Mouse (Mus musculus): Measurements from ENCODE around the gene Ache.
A peak's percentile ranks its signal among the peaks of the same experiment; 100 is the strongest.

Ache gene

GRCm38 (mm10) chr5:137334317-137334716, 47.0 kb downstream of the Ache start:
- no peak for DNase-seq (ENCODE audit: low spot score)

DNA sequence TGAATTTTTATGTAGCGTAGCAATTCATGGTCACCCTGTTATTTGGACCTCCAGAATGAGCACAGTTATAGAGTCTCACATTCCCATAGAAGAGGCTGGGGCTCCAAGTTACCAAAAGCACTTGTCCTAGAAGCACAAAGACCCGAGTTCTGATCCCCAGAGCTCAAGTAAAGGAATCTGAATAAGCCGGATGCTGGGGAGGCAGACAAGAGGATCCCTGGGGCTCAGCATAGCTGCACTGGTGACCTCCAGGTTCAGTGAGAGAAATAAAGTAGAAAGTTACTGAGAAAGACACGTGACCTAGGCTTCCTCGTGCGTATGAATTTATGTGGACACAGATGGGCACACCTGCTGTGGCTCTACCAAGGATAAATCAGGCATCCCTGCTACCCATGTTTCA, 47.7 kb downstream of the Ache start:
- DNase-seq (ENCODE audit: low spot score), result no peak

DNA sequence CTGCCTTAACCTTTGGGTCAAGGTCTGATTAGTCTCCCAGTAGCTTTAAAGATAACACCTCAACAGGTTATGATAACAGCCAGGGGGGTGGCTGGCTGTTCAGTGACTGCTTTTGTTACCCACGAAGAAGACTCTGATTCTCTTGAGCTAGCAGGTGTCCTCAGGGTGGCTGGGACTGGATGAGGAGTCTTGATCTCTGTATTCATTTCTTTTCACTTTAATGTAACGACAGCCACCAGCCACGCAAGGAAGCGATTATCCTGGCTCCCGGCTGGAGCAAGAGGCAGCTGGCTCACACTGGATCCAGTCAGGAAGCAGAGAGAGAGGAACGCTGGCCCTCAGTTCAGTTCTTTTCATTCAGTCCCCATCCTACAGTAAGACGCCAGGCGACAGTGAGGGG, 49.9 kb downstream of the Ache start:
- no peak for DNase-seq (ENCODE audit: low spot score)

DNA sequence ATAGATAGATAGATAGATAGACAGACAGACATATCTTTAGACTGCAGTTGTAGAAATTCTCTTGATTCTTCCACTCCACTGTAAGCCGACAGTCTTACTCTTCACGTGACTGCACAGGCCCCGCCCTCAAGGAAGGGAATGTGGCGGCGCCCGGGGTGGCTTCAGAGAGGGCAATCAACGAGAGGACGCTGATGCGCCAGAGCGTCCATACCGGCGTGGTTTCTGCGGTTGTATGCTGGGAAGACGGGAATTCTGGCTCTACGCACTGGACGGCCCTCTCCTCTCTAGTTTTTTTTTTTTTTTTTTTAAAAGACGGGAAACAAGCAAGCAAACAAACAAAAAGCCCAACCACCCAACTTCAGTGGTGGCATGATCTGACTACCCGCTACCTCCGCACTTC, 50.9 kb downstream of the Ache start:
- peak; percentile 94 for DNase-seq (ENCODE audit: low spot score)

GRCm38 (mm10) chr5:137338663-137339289, 51.5 kb downstream of the Ache start:
- peak; percentile 57 for DNase-seq (ENCODE audit: low spot score)

DNA sequence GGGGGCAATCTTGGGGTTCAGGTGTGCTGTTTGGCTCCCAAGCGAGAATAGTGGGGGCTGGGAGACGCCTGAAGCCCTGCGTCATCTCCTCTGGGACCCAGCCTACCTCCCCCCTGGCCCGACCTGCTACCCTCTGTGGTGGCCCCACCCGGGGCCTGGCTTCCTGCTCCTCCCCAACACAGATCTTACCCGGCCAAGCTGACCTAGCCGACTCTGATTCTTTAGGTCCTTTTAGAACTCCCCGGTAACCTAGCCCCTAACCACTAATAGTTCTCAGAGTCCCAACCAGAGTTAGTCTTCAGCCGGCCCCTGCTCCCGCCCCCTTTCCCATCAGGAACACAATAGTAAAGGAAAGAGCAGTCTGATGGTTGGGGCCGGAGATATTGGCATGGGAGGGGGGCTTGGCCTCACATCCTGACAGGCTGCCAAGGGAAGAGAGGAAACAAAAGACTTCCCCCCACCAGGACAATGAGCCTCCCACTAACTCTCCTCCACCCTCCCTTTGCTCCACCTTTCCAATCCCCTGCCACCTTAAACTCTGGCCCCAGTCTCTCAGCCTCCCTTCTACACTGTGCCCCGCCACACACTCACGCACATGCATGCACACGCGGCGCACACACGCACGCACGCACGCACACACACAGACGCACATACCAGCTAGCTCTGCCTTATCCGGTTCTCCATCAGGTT, 52.1 kb downstream of the Ache start:
- peak; percentile 65 for DNase-seq (ENCODE audit: low spot score)

DNA sequence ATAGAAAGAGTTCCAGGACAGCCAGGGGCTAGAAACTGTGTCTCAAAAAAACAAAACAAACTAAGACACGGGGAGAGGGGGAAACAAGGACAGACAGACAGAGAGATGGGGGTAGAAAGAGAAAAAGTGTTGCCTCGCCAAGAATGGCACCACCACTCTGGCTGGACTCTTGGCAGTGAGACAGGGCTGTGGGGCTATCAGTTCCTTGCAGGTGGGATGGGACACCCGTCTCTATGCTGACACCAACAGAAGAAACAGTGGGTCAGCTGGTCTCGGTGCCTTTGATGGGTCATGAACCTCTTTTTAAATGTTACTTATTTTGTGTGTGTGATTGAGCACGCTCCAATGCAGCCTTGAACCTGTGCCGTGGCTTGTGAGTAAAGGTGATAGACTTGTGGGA, 52.9 kb downstream of the Ache start:
- DNase-seq (ENCODE audit: low spot score), result no peak

DNA sequence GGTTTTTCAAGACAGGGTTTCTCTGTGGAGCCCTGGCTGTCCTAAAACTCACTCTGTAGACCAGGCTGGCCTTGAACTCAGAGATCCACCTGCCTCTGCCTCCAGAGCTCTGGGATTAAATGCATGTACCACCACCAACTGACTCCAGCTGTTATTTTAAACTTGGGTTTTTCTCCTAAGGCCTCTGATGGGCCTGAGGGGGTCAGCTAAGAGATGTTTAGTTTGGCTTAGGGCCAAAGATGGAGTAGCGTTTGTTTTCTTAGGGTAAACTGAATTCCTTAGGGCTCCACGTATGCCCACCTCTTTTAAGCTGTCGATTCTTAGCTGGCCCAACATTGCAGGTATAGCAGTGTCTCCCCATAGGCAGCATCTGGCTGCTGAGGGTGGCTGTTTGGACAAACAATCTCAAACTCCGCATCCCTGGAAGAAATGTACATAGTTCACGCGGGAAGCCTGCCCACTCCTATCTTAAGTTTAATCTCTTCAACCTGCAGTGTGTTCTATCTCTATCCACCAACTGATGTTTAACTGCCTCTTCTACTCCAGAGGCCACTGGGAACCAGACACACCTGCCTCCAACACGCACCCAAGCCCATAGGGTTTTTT, 55.2 kb downstream of the Ache start:
- no peak for DNase-seq (ENCODE audit: low spot score)

- no peak for DNase-seq (ENCODE audit: low spot score)
Observed at GRCm38 (mm10) chr5:137343412-137343811, 56.1 kb downstream of the Ache start.

GRCm38 (mm10) chr5:137343869-137344268, 56.5 kb downstream of the Ache start:
- no peak for DNase-seq (ENCODE audit: low spot score)

Measured in testis, postnatal 10 days (tissue).